28 mouse cellular contexts compared by ENCODE assay signal in genomic region chr13:9611229-9611628, GRCm38 (mm10).
DNase-seq lines count a peak whose midpoint lies in the region; ATAC-seq and TF ChIP-seq lines count a peak whose summit lies in the region.
"Had no signal": no experiment of that assay in that cellular context is flagged by ENCODE, and none has a peak within 500 bp of the region (broad histone marks: within the 10 kb centered on the region; RNA-seq: fewer than 3 reads in every experiment).

No protein-coding gene starts in this region.

- no peaks in the 10 kb centered on the region for H3K27me3 ChIP-seq in forebrain, postnatal 0 days (ENCODE audit: insufficient read depth, low read length)
- H3K27me3 ChIP-seq in forebrain, embryonic 11.5 days (ENCODE audit: control insufficient read depth, insufficient read depth, low read length) = no peaks in the 10 kb centered on the region
- H3K27me3 ChIP-seq: embryonic facial prominence, embryonic 13.5 days; heart, embryonic 13.5 days had no signal

- H3K9me3 ChIP-seq in forebrain, postnatal 0 days (ENCODE audit: low read length) = no peaks in the 10 kb centered on the region
- no peaks in the 10 kb centered on the region for H3K9me3 ChIP-seq in forebrain, embryonic 11.5 days (ENCODE audit: control insufficient read depth, low read length)
- H3K9me3 ChIP-seq: embryonic facial prominence, embryonic 10.5 days; embryonic facial prominence, embryonic 13.5 days; heart, embryonic 10.5 days; heart, embryonic 13.5 days had no signal

- no peak for TF ChIP-seq CTCF in forebrain, postnatal 0 days (IDR thresholded peaks at IDR 0.05; ENCODE audit: low read depth)

- H3K36me3 ChIP-seq in forebrain, postnatal 0 days (ENCODE audit: insufficient read depth) = peaks cover 19% of the 10 kb centered on the region
- no peaks in the 10 kb centered on the region for H3K36me3 ChIP-seq in forebrain, embryonic 11.5 days (ENCODE audit: control insufficient read depth, insufficient read depth, low read length)

- no peak overlapping the region for H3K27ac ChIP-seq in forebrain, postnatal 0 days (ENCODE audit: low read depth, low read length)
- no peak overlapping the region for H3K27ac ChIP-seq in forebrain, embryonic 11.5 days (ENCODE audit: low read depth, low read length)
- H3K27ac ChIP-seq: embryonic facial prominence, embryonic 10.5 days; embryonic facial prominence, embryonic 13.5 days; gastrocnemius, adult 2 months; heart, adult 2 months; heart, embryonic 10.5 days; heart, embryonic 13.5 days; hindbrain, embryonic 14.5 days; hindbrain, postnatal 0 days had no signal

- ATAC-seq in forebrain, postnatal 0 days = peak; percentile 76
- ATAC-seq in forebrain, embryonic 11.5 days (replicated peaks; ENCODE audit: low FRiP score) = no peak
- ATAC-seq: CD4-positive, CD25-positive, alpha-beta regulatory T cell, adult 4 months; hindbrain, postnatal 0 days; inflammation-experienced regulatory T-cells, adult 6 months; intestine, embryonic 16.5 days had no signal

- DNase-seq in forebrain, postnatal 0 days = peak; percentile 18
- no peak for DNase-seq in forebrain, embryonic 11.5 days (ENCODE audit: low spot score)
- peak; percentile 26 for DNase-seq in layer of hippocampus, adult 9-11 months
- DNase-seq in layer of hippocampus, postnatal 10 days (ENCODE audit: low spot score in 2 of 2) = no peak
- DNase-seq in telencephalon, adult 2 months (ENCODE audit: low read depth, low spot score) = peak; percentile 68
- no peak for DNase-seq in heart, adult 11 months
- DNase-seq: adrenal gland, adult 2 months; adrenal gland, postnatal 14 days; cerebellum, adult 11-12 months; cerebellum, adult 8-10 months; cerebellum, postnatal 10 days; cerebellum, postnatal 36 days; embryo, embryonic 11 days; gastrocnemius, adult 2 months; gastrocnemius, postnatal 25 days; heart, adult 2 months; heart, postnatal 14 days; heart, postnatal 4 days had no signal

- H3K4me1 ChIP-seq in forebrain, postnatal 0 days (ENCODE audit: insufficient read depth) = no peaks in the 10 kb centered on the region
- no peaks in the 10 kb centered on the region for H3K4me1 ChIP-seq in forebrain, embryonic 11.5 days (replicated peaks; ENCODE audit: control insufficient read depth, insufficient read depth, low read length)
- H3K4me1 ChIP-seq: embryonic facial prominence, embryonic 10.5 days; embryonic facial prominence, embryonic 13.5 days; heart, embryonic 10.5 days had no signal

- no peak overlapping the region for H3K9ac ChIP-seq in forebrain, postnatal 0 days
- H3K9ac ChIP-seq in forebrain, embryonic 11.5 days (ENCODE audit: low read length) = no peak overlapping the region
- H3K9ac ChIP-seq: embryonic facial prominence, embryonic 13.5 days; heart, embryonic 13.5 days; hindbrain, embryonic 14.5 days had no signal

- no peak overlapping the region for H3K4me2 ChIP-seq in forebrain, postnatal 0 days (ENCODE audit: low read depth)
- H3K4me2 ChIP-seq in forebrain, embryonic 11.5 days (ENCODE audit: low read depth, low read length, severe bottlenecking) = no peak overlapping the region
- H3K4me2 ChIP-seq: embryonic facial prominence, embryonic 13.5 days; heart, embryonic 13.5 days; hindbrain, embryonic 14.5 days had no signal

- H3K4me3 ChIP-seq in forebrain, postnatal 0 days (ENCODE audit: low read depth, low read length) = no peak overlapping the region
- H3K4me3 ChIP-seq in forebrain, embryonic 11.5 days (ENCODE audit: low read depth, low read length) = no peak overlapping the region
- H3K4me3 ChIP-seq: embryonic facial prominence, embryonic 10.5 days; embryonic facial prominence, embryonic 13.5 days; erythroblast, embryonic 14.5 days; gastrocnemius, adult 2 months; heart, adult 2 months; heart, embryonic 10.5 days; heart, embryonic 13.5 days had no signal

- 52% methylated on average over 1 of the region's 1 CpGs for WGBS in forebrain, postnatal 0 days
- 93% methylated on average over 1 of the region's 1 CpGs for WGBS in forebrain, embryonic 11.5 days

Comparison
In these comparisons a context has a peak if more than half of its experiments do, and no peak if none do; other contexts are left out.
1. DNase-seq: peak in forebrain, postnatal 0 days (single experiment), layer of hippocampus, adult 9-11 months (single experiment) and telencephalon, adult 2 months (single experiment); none in forebrain, embryonic 11.5 days (single experiment), layer of hippocampus, postnatal 10 days (0 of 2) and heart, adult 11 months (single experiment).